38 mouse cellular contexts compared by ENCODE assay signal in the genomic region with DNA sequence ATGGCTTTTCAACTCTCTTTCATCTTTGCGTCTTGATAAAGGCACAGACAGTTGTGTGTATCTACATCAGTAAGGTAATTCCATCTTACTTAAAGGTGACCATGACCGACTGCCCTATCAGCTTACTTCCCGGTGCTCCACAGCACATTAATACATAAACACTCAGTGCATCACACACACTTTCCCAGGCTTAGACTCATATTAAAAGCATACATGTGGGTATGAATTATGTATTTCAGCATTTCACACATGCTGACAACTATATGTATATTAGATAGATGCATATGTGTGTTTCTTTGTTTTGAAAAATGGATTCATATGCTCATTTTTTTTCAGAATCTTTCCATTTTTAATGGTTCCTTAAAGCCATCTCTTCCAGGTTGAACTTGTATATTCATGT. TPM values are rescaled to one million over a fixed set of nuclear protein-coding genes. Genes with fewer than 3 reads are reported as not detected.
"Had no signal": no experiment of that assay in that cellular context is flagged by ENCODE, and none has a peak within 500 bp of the region (broad histone marks: within the 10 kb centered on the region; RNA-seq: fewer than 3 reads in every experiment).

No protein-coding gene starts in this region.

- DNase-seq: cerebellum, adult 2 months; cerebellum, adult 8-10 months; cerebellum, adult 9-10 months; cerebellum, adult 9-11 months; cerebellum, postnatal 10 days; cerebellum, postnatal 14 days; cerebellum, postnatal 25 days; cerebellum, postnatal 36 days; embryo, embryonic 11 days; gastrocnemius, adult 2 months; gastrocnemius, postnatal 10 days; gastrocnemius, postnatal 14 days; gastrocnemius, postnatal 25 days; gastrocnemius, postnatal 36 days; heart, adult 18-20 months; heart, adult 2 months had no signal

- H3K4me3 ChIP-seq: embryonic facial prominence, embryonic 10.5 days; embryonic facial prominence, embryonic 12.5 days; embryonic facial prominence, embryonic 13.5 days; embryonic facial prominence, embryonic 15.5 days; erythroblast, embryonic 14.5 days; forebrain, embryonic 10.5 days; forebrain, embryonic 13.5 days; forebrain, embryonic 15.5 days; gastrocnemius, adult 2 months; heart, adult 2 months; heart, embryonic 10.5 days had no signal

- H3K4me1 ChIP-seq: embryonic facial prominence, embryonic 10.5 days; embryonic facial prominence, embryonic 12.5 days; embryonic facial prominence, embryonic 13.5 days; embryonic facial prominence, embryonic 15.5 days; forebrain, embryonic 10.5 days; forebrain, embryonic 13.5 days; forebrain, embryonic 15.5 days; heart, embryonic 10.5 days had no signal

- H3K27ac ChIP-seq: embryonic facial prominence, embryonic 10.5 days; embryonic facial prominence, embryonic 12.5 days; embryonic facial prominence, embryonic 13.5 days; embryonic facial prominence, embryonic 15.5 days; forebrain, embryonic 10.5 days; forebrain, embryonic 13.5 days; forebrain, embryonic 15.5 days; gastrocnemius, adult 2 months; heart, adult 2 months; heart, embryonic 10.5 days had no signal

- ATAC-seq: forebrain, embryonic 13.5 days; forebrain, embryonic 14.5 days; forebrain, embryonic 15.5 days had no signal

- H3K4me2 ChIP-seq: embryonic facial prominence, embryonic 12.5 days; embryonic facial prominence, embryonic 13.5 days; embryonic facial prominence, embryonic 15.5 days; forebrain, embryonic 13.5 days; forebrain, embryonic 15.5 days; heart, embryonic 11.5 days had no signal

- H3K36me3 ChIP-seq: embryonic facial prominence, embryonic 10.5 days; embryonic facial prominence, embryonic 12.5 days; embryonic facial prominence, embryonic 13.5 days; embryonic facial prominence, embryonic 15.5 days; forebrain, embryonic 10.5 days; forebrain, embryonic 15.5 days; heart, embryonic 10.5 days had no signal

- H3K27me3 ChIP-seq: embryonic facial prominence, embryonic 12.5 days; embryonic facial prominence, embryonic 13.5 days; embryonic facial prominence, embryonic 15.5 days; forebrain, embryonic 13.5 days; forebrain, embryonic 15.5 days had no signal

- H3K9me3 ChIP-seq: embryonic facial prominence, embryonic 10.5 days; embryonic facial prominence, embryonic 12.5 days; embryonic facial prominence, embryonic 13.5 days; embryonic facial prominence, embryonic 15.5 days; forebrain, embryonic 10.5 days; forebrain, embryonic 13.5 days; forebrain, embryonic 15.5 days; heart, embryonic 10.5 days had no signal

- H3K9ac ChIP-seq: embryonic facial prominence, embryonic 12.5 days; embryonic facial prominence, embryonic 13.5 days; embryonic facial prominence, embryonic 15.5 days; forebrain, embryonic 13.5 days; forebrain, embryonic 15.5 days had no signal

RNA-seq across cellular contexts. Expression of gene Gm10217, which starts 23.8 kb away (rescaled TPM):
- total RNA-seq: common myeloid progenitor, adult 5-6 weeks; gastrocnemius, adult 18-20 months; gastrocnemius, adult 2 months; gastrocnemius, adult 8-10 months; gastrocnemius, postnatal 10 days; gastrocnemius, postnatal 14 days; gastrocnemius, postnatal 25 days; gastrocnemius, postnatal 36 days; gastrocnemius, postnatal 4 days; granulocyte monocyte progenitor cell, adult 5-6 weeks; heart, adult 18-20 months; heart, adult 2 months; heart, adult 8-10 months had no signal
- polyA plus RNA-seq: cerebellum, adult 2 months; cortical plate, adult 2 months; embryonic facial prominence, embryonic 10.5 days; embryonic facial prominence, embryonic 11.5 days; embryonic facial prominence, embryonic 12.5 days; embryonic facial prominence, embryonic 13.5 days; embryonic facial prominence, embryonic 14.5 days; embryonic facial prominence, embryonic 15.5 days; erythroblast, embryonic 14.5 days; forebrain, embryonic 10.5 days; forebrain, embryonic 13.5 days; forebrain, embryonic 14.5 days; forebrain, embryonic 15.5 days; frontal cortex, adult 2 months; gonadal fat pad, adult 2 months; heart, adult 2 months; heart, embryonic 10.5 days; heart, embryonic 11.5 days had no signal
